Mouse (Mus musculus) ES-Bruce4 (cell line): Measurements from ENCODE around the gene Hoxb3.

Experiments used
- CTCF ChIP-seq: IDR thresholded peaks from one replicate; pipeline ENCODE4 v1.8.1; 2011; ENCODE audit warnings: low read depth, low read length
- POLR2A ChIP-seq: IDR thresholded peaks from one replicate; pipeline ENCODE4 v1.8.1; 2011; ENCODE audit warnings: low read length; ENCODE audit not compliant: insufficient read depth

DNA sequence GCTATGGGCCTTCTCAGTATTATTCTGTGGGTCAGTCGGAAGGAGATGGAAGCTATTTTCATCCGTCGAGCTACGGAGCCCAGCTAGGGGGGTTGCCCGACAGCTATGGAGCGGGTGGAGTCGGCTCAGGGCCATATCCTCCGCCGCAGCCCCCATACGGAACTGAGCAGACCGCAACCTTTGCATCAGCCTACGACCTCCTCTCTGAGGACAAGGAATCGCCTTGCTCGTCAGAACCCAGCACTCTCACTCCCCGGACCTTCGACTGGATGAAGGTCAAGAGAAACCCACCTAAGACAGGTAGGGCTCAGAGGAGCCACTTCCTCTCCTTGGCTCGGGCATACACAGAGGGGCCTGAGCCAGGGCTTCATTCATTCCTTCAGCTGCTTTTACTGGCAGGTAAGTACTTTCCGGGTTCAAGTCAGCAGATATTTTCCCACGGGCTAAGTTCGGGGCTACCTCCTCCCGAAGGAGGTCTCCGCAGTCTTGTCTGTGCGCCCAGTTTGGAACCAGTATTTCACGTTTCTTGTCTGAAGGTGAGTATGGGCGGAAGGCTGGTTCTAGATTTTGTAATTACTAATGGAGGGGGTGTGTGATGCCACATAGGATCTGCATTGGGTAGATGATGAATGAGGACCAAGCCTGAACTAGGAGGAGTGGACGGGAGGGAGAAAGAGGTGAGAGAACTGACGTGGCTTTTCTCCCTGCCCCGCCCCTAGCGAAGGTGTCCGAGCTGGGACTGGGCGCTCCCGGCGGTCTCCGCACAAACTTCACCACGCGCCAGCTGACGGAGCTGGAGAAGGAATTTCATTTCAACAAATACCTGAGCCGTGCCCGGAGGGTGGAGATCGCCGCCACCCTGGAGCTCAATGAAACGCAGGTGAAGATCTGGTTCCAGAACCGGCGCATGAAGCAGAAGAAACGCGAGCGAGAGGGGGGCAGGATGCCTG, 43.2 kb downstream of the Hoxb3 start:
- TF ChIP-seq POLR2A = no peak
- TF ChIP-seq CTCF = no peak
